Mouse (Mus musculus) spleen, postnatal 10 days (tissue): Measurements from ENCODE around the gene Jam2.

Source experiments
- DNase-seq, 2 experiments: peaks; one replicate each; pipeline ENCODE4 v3.0.0; 2021 to 2022; ENCODE audit warnings: low spot score in 2 of 2

Jam2 gene

DNA sequence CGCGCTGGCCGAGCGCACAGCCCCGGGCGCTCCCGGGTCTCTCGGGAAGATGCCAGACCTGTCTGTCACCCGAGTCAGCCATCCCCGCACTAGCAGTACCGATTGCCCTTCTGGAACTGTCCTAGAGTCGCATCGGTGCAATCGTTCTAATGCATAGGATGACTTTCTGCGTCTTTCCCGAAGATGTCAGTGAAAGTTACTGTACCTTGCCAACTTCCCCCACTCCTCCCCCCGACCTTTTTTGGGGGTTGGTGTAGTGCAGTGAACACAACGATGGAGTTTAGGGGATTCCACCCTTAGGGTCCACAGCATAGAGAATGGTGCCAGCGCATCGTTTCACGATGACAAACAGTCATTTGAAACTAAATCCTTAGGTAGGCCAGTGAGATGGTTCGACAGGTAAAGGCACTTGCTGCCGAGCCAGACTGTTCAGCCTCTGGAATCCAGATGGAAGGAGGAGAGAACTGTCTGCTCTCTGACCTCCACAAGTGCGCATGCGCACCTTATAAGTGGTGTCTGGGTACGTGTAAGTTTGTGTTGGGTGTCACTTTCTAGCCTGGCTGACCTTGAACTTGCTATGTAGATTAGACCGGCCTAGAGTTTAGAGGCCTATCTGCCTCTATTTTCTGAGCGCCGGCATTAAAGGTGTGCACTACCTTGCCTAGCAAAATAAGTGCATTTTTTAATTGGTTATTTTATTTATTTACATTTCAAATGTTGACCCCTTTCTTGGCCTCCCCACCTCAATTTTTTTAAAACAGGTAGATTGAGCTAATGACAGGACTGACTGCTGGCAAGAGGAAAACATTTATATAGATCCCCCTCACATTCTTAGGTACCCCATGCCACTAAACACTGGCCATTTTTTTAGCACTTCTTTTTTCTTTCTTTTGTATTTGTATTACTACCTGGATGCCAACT, 62.2 kb downstream of the Jam2 start:
- peak; percentile 56 to 61 for DNase-seq

DNA sequence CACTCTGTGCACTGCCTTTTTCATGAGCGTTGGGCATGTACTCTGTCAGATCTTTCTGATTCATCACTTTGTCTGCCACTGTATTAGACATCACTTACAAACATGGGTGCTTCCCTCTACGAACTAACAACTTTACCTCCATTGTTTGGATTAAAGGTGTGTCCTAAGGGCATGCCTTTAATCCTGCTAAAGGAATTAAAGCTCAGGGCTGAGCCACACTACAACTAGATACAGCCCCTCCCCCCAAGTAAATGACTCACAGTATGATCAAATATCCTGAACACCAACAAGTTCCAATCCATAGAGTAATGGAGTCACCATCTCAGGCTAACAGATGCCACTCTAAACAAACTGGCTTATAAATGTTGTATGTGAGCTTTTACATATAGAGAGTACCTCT, 64.7 kb downstream of the Jam2 start:
- no peak for DNase-seq

DNA sequence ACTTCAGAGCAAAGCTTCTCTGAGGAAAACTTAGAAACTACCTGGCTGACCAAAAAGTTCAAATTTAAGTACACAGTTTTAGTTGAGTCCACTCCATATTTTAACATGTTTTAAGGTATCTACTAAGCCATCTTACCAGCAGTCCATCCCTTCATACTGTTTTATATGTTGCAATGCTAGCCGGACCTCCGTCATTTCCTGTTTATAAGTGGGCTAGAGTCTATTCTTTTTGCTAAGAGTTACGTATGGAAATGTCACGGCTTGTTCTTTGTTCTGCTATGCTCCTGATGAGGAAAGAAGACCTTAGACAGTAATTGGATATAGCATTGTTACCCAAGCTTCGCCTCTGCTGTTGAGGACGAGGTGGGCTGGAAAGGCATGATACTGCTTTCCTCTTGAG, 79.6 kb downstream of the Jam2 start:
- DNase-seq, result no peak

DNA sequence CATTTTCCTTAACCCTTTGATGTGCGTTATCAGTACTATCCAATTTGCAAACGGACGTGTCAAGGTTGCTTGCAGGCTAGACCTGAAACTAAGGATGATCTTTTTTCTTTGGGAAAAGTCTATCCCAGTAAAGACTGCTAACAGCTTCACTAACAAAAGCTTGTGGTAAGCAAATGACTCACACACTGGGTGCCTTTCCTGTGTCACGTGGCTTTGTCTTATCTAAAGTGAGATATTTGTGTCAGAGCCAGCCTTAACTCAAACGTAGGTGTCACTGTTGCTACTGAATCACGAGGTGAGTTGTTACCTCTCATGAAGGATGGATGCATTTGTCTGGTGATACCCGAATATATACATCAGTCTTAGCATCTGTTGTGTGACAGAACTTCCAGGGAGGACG, 90.7 kb downstream of the Jam2 start:
- DNase-seq, result no peak

DNA sequence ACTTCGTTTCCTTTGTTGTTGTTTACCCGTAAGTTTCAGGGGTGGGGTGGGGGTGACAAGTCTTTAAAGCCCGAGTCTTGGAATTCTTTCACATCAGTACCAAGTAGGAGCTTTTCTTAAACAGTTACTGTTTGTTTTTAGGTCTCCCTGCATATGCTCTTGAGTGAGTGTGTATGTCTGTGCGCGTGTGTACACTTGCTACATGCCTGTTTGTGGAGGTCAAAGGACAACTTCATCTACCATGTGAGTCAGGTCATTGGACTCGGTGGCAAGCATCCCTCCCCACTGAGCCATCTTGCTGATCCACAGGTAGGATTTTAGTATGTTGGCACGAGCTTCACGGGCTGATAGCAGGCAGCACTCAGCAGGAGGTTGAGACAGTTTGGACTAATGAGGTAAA, 99.9 kb downstream of the Jam2 start:
- DNase-seq, result no peak

DNA sequence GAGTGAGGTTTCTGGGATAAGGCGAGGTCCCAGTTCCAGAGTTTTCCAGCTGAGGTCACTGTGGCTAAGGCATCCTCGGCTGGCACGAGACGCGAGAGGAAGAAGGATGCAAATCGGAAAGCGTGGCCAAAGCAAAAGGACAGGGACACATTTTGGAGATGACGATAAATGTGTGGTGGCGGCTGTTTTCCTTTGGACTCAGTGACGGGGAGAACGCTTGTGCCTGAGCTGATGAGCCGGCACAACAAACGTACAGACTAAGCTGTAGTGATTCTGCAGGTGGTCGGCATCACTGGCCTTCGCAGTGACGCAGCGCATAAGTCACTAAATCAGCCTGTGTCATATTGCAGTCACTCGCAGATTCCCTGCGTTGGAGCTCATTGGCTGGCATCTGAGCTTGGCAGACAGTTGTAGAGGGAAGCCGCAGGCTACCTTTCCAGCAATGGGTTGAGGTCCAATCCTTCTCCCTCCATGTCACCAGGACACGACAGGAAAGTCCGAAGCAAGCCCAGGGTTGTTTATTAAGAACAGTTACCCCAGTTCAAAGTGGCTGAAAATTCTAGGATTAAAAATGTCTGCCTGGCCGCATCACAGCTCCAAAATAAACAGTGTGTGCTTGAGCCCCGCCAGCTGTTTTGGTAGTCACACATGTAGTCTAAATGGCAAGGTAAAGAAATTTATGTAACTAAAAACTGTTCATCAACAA, 101.2 kb downstream of the Jam2 start:
- no peak for DNase-seq
